Mouse (Mus musculus): Measurements from ENCODE around the gene Gan. TPM values are rescaled to one million over a fixed set of nuclear protein-coding genes. Genes with fewer than 3 reads are reported as not detected.

Gan gene
- polyA plus RNA-seq, 2 experiments, result 3.6 to 7.6 TPM

DNA sequence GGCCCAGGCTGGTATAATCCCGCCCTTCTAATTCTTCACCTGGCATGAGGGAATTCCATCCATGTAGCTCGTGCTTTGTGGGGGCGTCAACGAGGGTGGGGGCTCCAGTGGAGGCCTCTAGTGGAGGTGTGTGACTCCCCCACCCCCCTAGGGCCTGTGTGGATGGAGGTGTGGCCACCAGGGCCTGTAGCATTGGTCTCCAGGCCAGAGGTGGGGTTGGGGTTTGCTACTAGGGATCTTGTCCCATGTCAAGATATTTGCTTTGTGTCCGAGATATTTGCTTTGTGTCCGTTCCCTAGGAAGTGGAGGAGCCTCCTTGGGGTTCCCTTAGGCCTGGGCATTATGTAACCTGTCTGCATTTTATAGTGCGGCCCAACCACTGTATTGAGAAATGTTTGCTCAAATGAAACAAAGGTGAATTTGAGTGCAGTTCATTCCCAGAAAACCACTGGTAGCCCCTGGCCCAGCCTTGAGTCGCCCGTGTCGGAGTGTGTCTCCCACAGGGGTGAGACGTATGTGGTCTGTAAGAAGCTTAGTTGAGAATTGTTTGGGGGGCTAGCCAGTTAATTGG, 101.6 kb downstream of the Gan start:
- peak; percentile 38 for DNase-seq (ENCODE audit: low spot score)
- Histone ChIP-seq H3K4me1 (ENCODE audit: control insufficient read depth, insufficient read depth, low read length) (peaks cover 36% of the 10 kb centered on the region), H3K9me3 (ENCODE audit: control insufficient read depth, low read length) (no peaks in the 10 kb centered on the region), H3K27me3 (ENCODE audit: control insufficient read depth, insufficient read depth, low read length) (no peaks in the 10 kb centered on the region), H3K4me3 (replicated peaks; ENCODE audit: low read length) (peak overlapping the region; percentile 91), H3K4me2 (replicated peaks; ENCODE audit: low read depth, low read length, severe bottlenecking) (peak overlapping the region; percentile 87), H3K9ac (ENCODE audit: low read depth, low read length, severe bottlenecking) (peak overlapping the region; percentile 89), H3K27ac (replicated peaks; ENCODE audit: low read depth, low read length) (no peak overlapping the region; the same call in 1 of the 2 replicates), H3K36me3 (ENCODE audit: control insufficient read depth, insufficient read depth, low read length) (no peaks in the 10 kb centered on the region)
- 54% methylated on average over 11 of the region's 11 CpGs for WGBS
- no peak for TF ChIP-seq POLR2A (IDR thresholded peaks at IDR 0.05; ENCODE audit: borderline replicate concordance, extremely low read depth, insufficient read depth, insufficient read length)
- ATAC-seq (ENCODE audit: low FRiP score, low read depth), result no peak

DNA sequence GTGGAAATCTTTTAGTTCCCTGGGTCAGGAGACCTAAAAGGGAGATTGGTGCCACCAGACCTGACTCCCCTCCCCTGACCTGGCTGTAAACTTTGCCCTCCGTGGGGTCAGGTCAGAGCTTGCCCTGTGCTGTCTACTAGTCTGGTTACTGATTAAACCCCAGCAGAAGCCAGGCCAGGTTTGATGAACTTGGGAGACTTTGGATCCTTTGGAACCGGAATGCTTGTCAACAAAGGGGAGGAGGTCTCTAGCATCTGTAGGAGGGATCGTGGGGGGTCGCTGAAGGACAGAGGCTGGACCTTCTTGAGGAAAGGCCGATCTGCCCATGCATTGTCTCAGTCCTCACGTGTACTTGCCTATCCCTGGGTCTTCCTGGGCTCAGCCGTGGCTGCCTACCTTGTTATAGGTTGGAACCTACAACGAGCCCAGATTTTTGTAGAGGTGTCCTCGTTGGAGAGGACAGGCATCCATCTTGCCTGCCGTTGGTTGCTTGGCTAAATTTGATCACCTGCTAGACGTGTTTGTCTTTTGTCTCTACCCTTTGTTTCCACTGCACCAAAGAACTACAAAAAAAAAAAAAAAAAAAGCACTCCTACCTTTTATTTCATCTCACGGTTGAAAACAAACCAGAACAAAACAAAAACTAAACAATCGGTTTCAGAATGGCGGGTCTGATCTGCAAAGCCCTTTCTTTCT, 102.4 kb downstream of the Gan start:
- no peaks in the 10 kb centered on the region for H3K27me3 ChIP-seq (ENCODE audit: control insufficient read depth, insufficient read depth, low read length)
- H3K36me3 ChIP-seq (ENCODE audit: control insufficient read depth, insufficient read depth, low read length), result no peaks in the 10 kb centered on the region
- WGBS, result 50% methylated on average over 14 of the region's 14 CpGs
- H3K4me2 ChIP-seq (replicated peaks; ENCODE audit: low read depth, low read length, severe bottlenecking), result peak overlapping the region; percentile 87
- H3K4me1 ChIP-seq (ENCODE audit: control insufficient read depth, insufficient read depth, low read length), result peaks cover 36% of the 10 kb centered on the region
- H3K27ac ChIP-seq (replicated peaks; ENCODE audit: low read depth, low read length), result no peak overlapping the region
- no peak for TF ChIP-seq POLR2A (IDR thresholded peaks at IDR 0.05; ENCODE audit: borderline replicate concordance, extremely low read depth, insufficient read depth, insufficient read length)
- 0 out of 2 replicates have a peak overlapping the region, but pooled peaks have one; percentile 7 for H3K9ac ChIP-seq (ENCODE audit: low read depth, low read length, severe bottlenecking)
- ATAC-seq (ENCODE audit: low FRiP score, low read depth) (no peak), DNase-seq (ENCODE audit: low spot score) (no peak)
- no peaks in the 10 kb centered on the region for H3K9me3 ChIP-seq (ENCODE audit: control insufficient read depth, low read length)
- H3K4me3 ChIP-seq (replicated peaks; ENCODE audit: low read length), result no peak overlapping the region; the same call in 1 of the 2 replicates

DNA sequence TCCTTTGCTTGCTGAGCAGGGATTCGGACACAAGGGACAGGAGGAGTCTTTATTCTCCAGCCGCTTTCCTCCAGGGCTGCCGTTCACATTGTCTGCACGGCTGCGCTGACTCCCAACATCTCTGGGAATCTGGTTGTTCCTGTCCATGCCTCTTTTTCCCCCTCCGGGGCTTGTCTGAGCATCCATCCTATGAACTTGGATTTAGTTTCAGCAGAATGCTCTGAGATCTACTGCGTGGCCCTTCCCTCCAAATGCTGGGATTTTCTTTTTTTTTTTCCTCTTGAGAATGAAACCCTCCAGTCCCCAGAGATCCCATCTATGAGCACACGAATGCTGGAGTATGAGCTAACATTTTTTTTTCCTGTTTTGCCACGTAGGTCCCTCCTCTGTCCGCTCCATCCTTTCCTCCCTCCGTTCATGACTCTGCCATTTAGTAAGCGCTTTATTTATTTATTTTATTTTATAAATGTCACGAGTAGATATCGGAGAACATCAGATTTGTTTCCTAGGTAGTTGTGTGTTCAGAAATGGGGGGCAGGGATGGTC, 103.1 kb downstream of the Gan start:
- no peak for TF ChIP-seq POLR2A (IDR thresholded peaks at IDR 0.05; ENCODE audit: borderline replicate concordance, extremely low read depth, insufficient read depth, insufficient read length)
- H3K36me3 ChIP-seq (ENCODE audit: control insufficient read depth, insufficient read depth, low read length), result no peaks in the 10 kb centered on the region
- H3K4me2 ChIP-seq (replicated peaks; ENCODE audit: low read depth, low read length, severe bottlenecking), result peak overlapping the region; percentile 4; the same call in 1 of the 2 replicates
- H3K27ac ChIP-seq (replicated peaks; ENCODE audit: low read depth, low read length), result no peak overlapping the region
- peaks cover 36% of the 10 kb centered on the region for H3K4me1 ChIP-seq (ENCODE audit: control insufficient read depth, insufficient read depth, low read length)
- no peak for DNase-seq (ENCODE audit: low spot score)
- H3K4me3 ChIP-seq (replicated peaks; ENCODE audit: low read length), result no peak overlapping the region
- no peak overlapping the region for H3K9ac ChIP-seq (ENCODE audit: low read depth, low read length, severe bottlenecking)
- 49% methylated on average over 14 of the region's 14 CpGs for whole genome bisulfite sequencing
- no peaks in the 10 kb centered on the region for H3K9me3 ChIP-seq (ENCODE audit: control insufficient read depth, low read length)
- H3K27me3 ChIP-seq (ENCODE audit: control insufficient read depth, insufficient read depth, low read length), result no peaks in the 10 kb centered on the region
- no peak for ATAC-seq (ENCODE audit: low FRiP score, low read depth)

DNA sequence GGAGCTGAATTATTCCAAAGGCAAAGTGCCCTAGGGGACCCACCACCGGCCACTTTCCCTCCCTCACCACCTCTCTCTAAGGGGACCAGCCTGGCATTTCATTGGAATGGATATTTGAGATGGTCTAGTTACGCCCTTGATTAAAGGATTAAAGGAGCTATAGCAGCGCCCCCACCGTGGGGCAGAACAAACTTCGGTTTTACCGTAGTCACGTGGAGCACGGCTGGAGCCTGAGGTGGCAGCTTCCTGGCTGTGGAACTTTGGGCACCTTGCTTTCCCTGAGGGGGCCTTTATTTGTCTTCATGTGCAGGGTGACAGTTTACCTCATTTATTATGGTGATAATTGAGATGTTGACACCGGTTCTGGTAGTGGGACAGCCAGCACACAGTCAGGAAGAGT, 103.8 kb downstream of the Gan start:
- H3K27ac ChIP-seq (replicated peaks; ENCODE audit: low read depth, low read length), result no peak overlapping the region
- peaks cover 36% of the 10 kb centered on the region for H3K4me1 ChIP-seq (ENCODE audit: control insufficient read depth, insufficient read depth, low read length)
- no peak overlapping the region for H3K4me3 ChIP-seq (replicated peaks; ENCODE audit: low read length)

DNA sequence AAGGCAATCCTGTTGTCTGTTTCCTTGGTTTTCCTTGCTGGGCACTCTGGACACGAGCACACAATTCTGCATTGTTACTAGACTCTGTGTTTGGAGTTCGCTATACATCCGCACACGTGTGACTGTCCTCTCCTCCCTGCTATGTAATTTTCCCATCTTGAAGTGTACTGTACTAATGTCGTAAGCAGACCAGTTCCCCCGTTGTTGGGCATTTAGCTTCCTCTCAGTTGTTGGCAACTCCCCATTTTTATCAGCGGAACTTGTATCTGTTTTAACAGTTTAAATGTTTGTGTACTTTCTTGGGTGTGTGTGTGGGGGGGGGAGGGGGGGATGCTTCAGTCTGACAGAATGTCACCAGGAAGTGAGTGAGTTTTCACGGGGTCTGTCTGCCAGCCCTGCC, 104.8 kb downstream of the Gan start:
- ATAC-seq (ENCODE audit: low FRiP score, low read depth), result no peak
- no peaks in the 10 kb centered on the region for H3K27me3 ChIP-seq (ENCODE audit: control insufficient read depth, insufficient read depth, low read length)
- no peaks in the 10 kb centered on the region for H3K36me3 ChIP-seq (ENCODE audit: control insufficient read depth, insufficient read depth, low read length)
- H3K27ac ChIP-seq (replicated peaks; ENCODE audit: low read depth, low read length), result no peak overlapping the region
- no peak overlapping the region for H3K4me2 ChIP-seq (replicated peaks; ENCODE audit: low read depth, low read length, severe bottlenecking)
- no peak for TF ChIP-seq POLR2A (IDR thresholded peaks at IDR 0.05; ENCODE audit: borderline replicate concordance, extremely low read depth, insufficient read depth, insufficient read length)
- no peak for DNase-seq (ENCODE audit: low spot score)
- peaks cover 36% of the 10 kb centered on the region for H3K4me1 ChIP-seq (ENCODE audit: control insufficient read depth, insufficient read depth, low read length)
- H3K9me3 ChIP-seq (ENCODE audit: control insufficient read depth, low read length), result no peaks in the 10 kb centered on the region
- no peak overlapping the region for H3K4me3 ChIP-seq (replicated peaks; ENCODE audit: low read length)
- no peak overlapping the region for H3K9ac ChIP-seq (ENCODE audit: low read depth, low read length, severe bottlenecking)
- 64% methylated on average over 8 of the region's 8 CpGs for WGBS

More for the DNA sequence above, 103.8 kb downstream of the Gan start:
- Histone ChIP-seq H3K4me2 (replicated peaks; ENCODE audit: low read depth, low read length, severe bottlenecking) (0 out of 2 replicates have a peak overlapping the region, but pooled peaks have one; percentile 4), H3K27me3 (ENCODE audit: control insufficient read depth, insufficient read depth, low read length) (no peaks in the 10 kb centered on the region), H3K9me3 (ENCODE audit: control insufficient read depth, low read length) (no peaks in the 10 kb centered on the region), H3K36me3 (ENCODE audit: control insufficient read depth, insufficient read depth, low read length) (no peaks in the 10 kb centered on the region), H3K9ac (ENCODE audit: low read depth, low read length, severe bottlenecking) (no peak overlapping the region)
- DNase-seq (ENCODE audit: low spot score) (no peak), ATAC-seq (ENCODE audit: low FRiP score, low read depth) (no peak)
- WGBS, result 22% methylated on average over 9 of the region's 9 CpGs
- TF ChIP-seq POLR2A (IDR thresholded peaks at IDR 0.05; ENCODE audit: borderline replicate concordance, extremely low read depth, insufficient read depth, insufficient read length), result no peak

Data from limb, embryonic 14.5 days (tissue).